In genomic region chr14:102980986-102981385, GRCm38 (mm10) we compare ENCODE assay signal across 8 mouse cellular contexts. TPM values are rescaled to one million over a fixed set of nuclear protein-coding genes. Genes with fewer than 3 reads are reported as not detected.
DNase-seq lines count a peak whose midpoint lies in the region; TF ChIP-seq lines count a peak whose summit lies in the region.

No protein-coding gene starts in this region.

- H3K27ac ChIP-seq in heart, adult 2 months = peak overlapping the region; percentile 96
- peak overlapping the region; percentile 91 for H3K27ac ChIP-seq in limb, embryonic 10.5 days
- H3K27ac ChIP-seq in olfactory bulb, adult 2 months (ENCODE audit: insufficient read depth, low read depth, low read length) = peak overlapping the region; percentile 51; the same call in 1 of the 2 replicates

- peaks cover 7% of the 10 kb centered on the region for H3K36me3 ChIP-seq in heart, adult 2 months (ENCODE audit: control insufficient read depth, insufficient read depth, low read length)
- no peaks in the 10 kb centered on the region for H3K36me3 ChIP-seq in limb, embryonic 10.5 days

- no peaks in the 10 kb centered on the region for H3K27me3 ChIP-seq in heart, adult 2 months (ENCODE audit: control insufficient read depth, insufficient read depth, low read length)
- peaks cover 21% of the 10 kb centered on the region; the same call in 1 of the 2 replicates for H3K27me3 ChIP-seq in limb, embryonic 10.5 days (ENCODE audit: low read depth, poor library complexity, severe bottlenecking)

- no peaks in the 10 kb centered on the region for H3K9me3 ChIP-seq in limb, embryonic 10.5 days (replicated peaks)

- peak overlapping the region; percentile 70 for H3K9ac ChIP-seq in heart, adult 2 months (ENCODE audit: low read depth, low read length)

- 10% methylated on average over 14 of the region's 14 CpGs for WGBS in heart, adult 2 months
- 11% methylated on average over 14 of the region's 14 CpGs for WGBS in limb, embryonic 10.5 days
- WGBS in olfactory bulb, adult 2 months = 7% methylated on average over 14 of the region's 14 CpGs

- TF ChIP-seq POLR2A in heart, adult 2 months (IDR thresholded peaks at IDR 0.05; ENCODE audit: insufficient read depth, low read depth, low read length) = no peak
- TF ChIP-seq POLR2A in olfactory bulb, adult 2 months (IDR thresholded peaks at IDR 0.05; ENCODE audit: insufficient read depth, low read depth, low read length) = no peak

- no peaks in the 10 kb centered on the region for H3K79me2 ChIP-seq in heart, adult 2 months (replicated peaks; ENCODE audit: control insufficient read depth, insufficient read depth, low read length)

- no peak for TF ChIP-seq EP300 in heart, adult 2 months (IDR thresholded peaks at IDR 0.05; ENCODE audit: insufficient read depth, low read depth, low read length)

- intact Hi-C loops in heart, adult 2 months (cut with DNase I) = loop anchor here (2.0 to 5.0 kb wide), 4 partner anchors 79 to 469 kb away; no protein-coding TSS in a partner anchor

- peaks cover 3% of the 10 kb centered on the region; the same call in 1 of the 2 replicates for H3K4me1 ChIP-seq in heart, adult 2 months (ENCODE audit: control insufficient read depth, insufficient read depth, low read length)
- H3K4me1 ChIP-seq in limb, embryonic 10.5 days = peaks cover 29% of the 10 kb centered on the region
- H3K4me1 ChIP-seq in olfactory bulb, adult 2 months (ENCODE audit: control insufficient read depth, insufficient read depth, low read length) = peaks cover 5% of the 10 kb centered on the region

- peak overlapping the region; percentile 93 for H3K4me3 ChIP-seq in heart, adult 2 months
- peak overlapping the region; percentile 77 for H3K4me3 ChIP-seq in limb, embryonic 10.5 days
- peak overlapping the region; percentile 85 for H3K4me3 ChIP-seq in olfactory bulb, adult 2 months (ENCODE audit: insufficient read depth, low read depth, low read length)

- no peak for DNase-seq in heart, adult 2 months
- no peak for DNase-seq in heart, postnatal 4 days
- peak; percentile 7 for DNase-seq in urinary bladder, postnatal 25 days (ENCODE audit: low spot score)
- no peak for DNase-seq in urinary bladder, postnatal 36 days (ENCODE audit: low spot score in 2 of 2)
- no peak for DNase-seq in limb, embryonic 10.5 days (ENCODE audit: low spot score)
- no peak for DNase-seq in urinary bladder, postnatal 14 days (ENCODE audit: low spot score)
- DNase-seq in Muller cell, postnatal 12 days (ENCODE audit: inconsistent ontology term) = no peak

- TF ChIP-seq CTCF in heart, adult 2 months (IDR thresholded peaks at IDR 0.05) = no peak
- TF ChIP-seq CTCF in olfactory bulb, adult 2 months (IDR thresholded peaks at IDR 0.05; ENCODE audit: insufficient read depth, low read depth, low read length) = no peak

RNA-seq across cellular contexts. Expression of gene Kctd12, which starts 1.5 kb away (rescaled TPM):
- total RNA-seq in heart, adult 2 months (2021) = 10 to 100 TPM; 18.1 to 22.3 TPM
- polyA plus RNA-seq in heart, adult 2 months (2012; rRNA removed) = 7.1 and 11.3 TPM in 2 replicates
- 10 to 100 TPM; 58.2 to 58.8 TPM for total RNA-seq in heart, postnatal 4 days (2021)
- polyA plus RNA-seq in limb, embryonic 10.5 days (2016; fragmentation: Nextera tagmentation; extraction: Ambion mirVana) = 5.3 and 8.2 TPM in 2 replicates
- 83.4 and 413 TPM in 2 replicates for polyA plus RNA-seq in olfactory bulb, adult 2 months (2012; ENCODE audit: insufficient read depth, insufficient read length, low replicate concordance, missing spikeins)
